Mouse (Mus musculus) CH12.LX (cell line): Measurements from ENCODE around the gene Wdr47. TPM values are rescaled to one million over a fixed set of nuclear protein-coding genes. Genes with fewer than 3 reads are reported as not detected.
A peak's percentile ranks its signal among the peaks of the same experiment; 100 is the strongest.

Source experiments
- DNase-seq: peaks from one replicate; pipeline ENCODE4 v3.0.0-alpha.2; 2013; ENCODE audit errors: extremely low read depth
- H3K27ac ChIP-seq: 2 replicates; pipeline ENCODE4 v1.5.1; 2012; ENCODE audit warnings: low read depth, mild to moderate bottlenecking, control low read depth, moderate library complexity; ENCODE audit not compliant: insufficient read depth
- H3K27me3 ChIP-seq: replicated peaks from 2 replicates; pipeline ENCODE3; 2012; ENCODE audit warnings: inconsistent platforms
- H3K36me3 ChIP-seq, 2 experiments: replicated peaks in 1 of 2; 2 replicates each; pipeline versions ENCODE3 to v1.6.1; 2012; ENCODE audit warnings: inconsistent platforms in 1 of 2, low read length in 1 of 2, mild to moderate bottlenecking in 1 of 2, mixed read lengths in 1 of 2, moderate library complexity in 1 of 2; ENCODE audit not compliant: control insufficient read depth in 1 of 2, insufficient read depth in 1 of 2
- H3K4me1 ChIP-seq, 2 experiments: 2 replicates each; pipeline ENCODE4 v1.6.1; 2012; ENCODE audit warnings: inconsistent platforms in 1 of 2, moderate library complexity in 1 of 2; ENCODE audit not compliant: insufficient read depth in 2 of 2, control insufficient read depth in 1 of 2
- H3K4me2 ChIP-seq: 2 replicates; pipeline ENCODE4 v1.6.1; 2012; ENCODE audit warnings: low read depth, mild to moderate bottlenecking, control low read depth; ENCODE audit not compliant: poor library complexity, insufficient read depth, severe bottlenecking
- H3K4me3 ChIP-seq, 3 experiments: fragments of 150-350 bp in 1 of 3; sonication (generic) in 1 of 3; replicated peaks in 1 of 3; 2 replicates each; pipeline versions ENCODE3 to v1.5.1; 2011 to 2012; ENCODE audit warnings: low read depth in 2 of 3, low read length in 2 of 3, mild to moderate bottlenecking in 2 of 3, moderate library complexity in 2 of 3, control low read depth in 1 of 3, improper control_type of control experiment in 1 of 3, inconsistent platforms in 1 of 3, mixed read lengths in 1 of 3; ENCODE audit not compliant: poor library complexity in 1 of 3
- H3K79me2 ChIP-seq: replicated peaks from 2 replicates; pipeline ENCODE4 v1.6.1; 2012; ENCODE audit warnings: mild to moderate bottlenecking, moderate library complexity; ENCODE audit not compliant: control insufficient read depth, poor library complexity, insufficient read depth, severe bottlenecking; ENCODE audit errors: extremely low read depth
- H3K9ac ChIP-seq: 2 replicates; pipeline ENCODE4 v1.6.1; 2012; ENCODE audit warnings: low read depth, mild to moderate bottlenecking, control low read depth, moderate library complexity; ENCODE audit not compliant: insufficient read depth
- H3K9me3 ChIP-seq: replicated peaks from 2 replicates; pipeline ENCODE3; 2012; ENCODE audit warnings: low read length, inconsistent platforms, mixed read lengths
- BHLHE40 ChIP-seq: IDR thresholded peaks from 2 replicates; pipeline ENCODE4 v1.6.1; 2011; ENCODE audit warnings: mild to moderate bottlenecking, low read depth, low read length, improper control_type of control experiment
- CHD1 ChIP-seq: IDR thresholded peaks from 2 replicates; pipeline ENCODE4 v1.6.1; 2012; ENCODE audit warnings: low read depth, low read length, improper control_type of control experiment, inconsistent platforms
- CHD2 ChIP-seq: IDR thresholded peaks from 2 replicates; pipeline ENCODE4 v1.6.1; 2011; ENCODE audit warnings: low read length, improper control_type of control experiment
- ELF1 ChIP-seq: IDR thresholded peaks from 2 replicates; pipeline ENCODE4 v1.6.1; 2014; ENCODE audit warnings: low read depth, mild to moderate bottlenecking, inconsistent platforms, low read length, improper control_type of control experiment
- EP300 ChIP-seq: IDR thresholded peaks from 2 replicates; pipeline ENCODE4 v1.6.1; 2011; ENCODE audit warnings: low read length, improper control_type of control experiment
- ETS1 ChIP-seq: conservative IDR thresholded peaks from 2 replicates; pipeline ENCODE4 v1.6.1; 2012; ENCODE audit warnings: low read depth, mild to moderate bottlenecking, inconsistent platforms, low read length, improper control_type of control experiment, moderate library complexity
- HCFC1 ChIP-seq: IDR thresholded peaks from 2 replicates; pipeline ENCODE4 v1.6.1; 2012; ENCODE audit warnings: low read depth, mild to moderate bottlenecking, inconsistent platforms, low read length, improper control_type of control experiment
- IRF4 ChIP-seq: IDR thresholded peaks from 2 replicates; pipeline ENCODE4 v1.6.1; 2014; ENCODE audit warnings: low read depth, mild to moderate bottlenecking, inconsistent platforms, low read length, improper control_type of control experiment
- KAT2A ChIP-seq: IDR thresholded peaks from 2 replicates; pipeline ENCODE4 v1.6.1; 2012; ENCODE audit warnings: low read length, improper control_type of control experiment, inconsistent platforms; ENCODE audit not compliant: insufficient replicate concordance
- MAX ChIP-seq: IDR thresholded peaks from 2 replicates; pipeline ENCODE4 v1.6.1; 2011; ENCODE audit warnings: low read length, improper control_type of control experiment
- MEF2A ChIP-seq: IDR thresholded peaks from 2 replicates; pipeline ENCODE4 v1.6.1; 2014; ENCODE audit warnings: low read depth, mild to moderate bottlenecking, inconsistent platforms, low read length, improper control_type of control experiment, borderline replicate concordance
- MXI1 ChIP-seq: IDR thresholded peaks from 2 replicates; pipeline ENCODE4 v1.6.1; 2011; ENCODE audit warnings: mild to moderate bottlenecking, low read depth, low read length, improper control_type of control experiment
- NELFE ChIP-seq: IDR thresholded peaks from 2 replicates; pipeline ENCODE4 v1.6.1; 2011; ENCODE audit warnings: low read depth, low read length, improper control_type of control experiment
- NRF1 ChIP-seq: IDR thresholded peaks from 2 replicates; pipeline ENCODE4 v1.6.1; 2014; ENCODE audit warnings: low read depth, mild to moderate bottlenecking, inconsistent platforms, low read length, improper control_type of control experiment, moderate library complexity
- PAX5 ChIP-seq: IDR thresholded peaks from 2 replicates; pipeline ENCODE4 v1.6.1; 2012; ENCODE audit warnings: low read length, inconsistent platforms, mixed read lengths
- POLR2A ChIP-seq: IDR thresholded peaks from 2 replicates; pipeline ENCODE4 v1.6.1; 2011; ENCODE audit warnings: low read depth, mild to moderate bottlenecking, improper control_type of control experiment, low read length
- POLR2AphosphoS2 ChIP-seq: IDR thresholded peaks from 2 replicates; pipeline ENCODE4 v1.6.1; 2011; ENCODE audit warnings: low read depth, low read length, improper control_type of control experiment
- RAD21 ChIP-seq: IDR thresholded peaks from 2 replicates; pipeline ENCODE4 v1.6.1; 2011; ENCODE audit warnings: low read depth, mild to moderate bottlenecking, low read length, improper control_type of control experiment, moderate library complexity
- RCOR1 ChIP-seq: conservative IDR thresholded peaks from 2 replicates; pipeline ENCODE4 v1.6.1; 2012; ENCODE audit warnings: low read depth, mild to moderate bottlenecking, inconsistent platforms, low read length, improper control_type of control experiment
- SIN3A ChIP-seq: IDR thresholded peaks from 2 replicates; pipeline ENCODE4 v1.6.1; 2012; ENCODE audit warnings: low read length, improper control_type of control experiment, inconsistent platforms
- SMC3 ChIP-seq: IDR thresholded peaks from 2 replicates; pipeline ENCODE4 v1.6.1; 2011; ENCODE audit warnings: low read depth, low read length, improper control_type of control experiment
- TBP ChIP-seq: conservative IDR thresholded peaks from 2 replicates; pipeline ENCODE4 v1.6.1; 2011; ENCODE audit warnings: low read depth, low read length, improper control_type of control experiment
- TCF12 ChIP-seq: IDR thresholded peaks from 2 replicates; pipeline ENCODE4 v1.6.1; 2014; ENCODE audit warnings: low read depth, mild to moderate bottlenecking, inconsistent platforms, low read length, improper control_type of control experiment
- USF1 ChIP-seq: IDR thresholded peaks from 2 replicates; pipeline ENCODE4 v1.6.1; 2014; ENCODE audit warnings: low read depth, mild to moderate bottlenecking, inconsistent platforms, low read length, improper control_type of control experiment
- ZC3H11A ChIP-seq: IDR thresholded peaks from 2 replicates; pipeline ENCODE4 v1.6.1; 2012; ENCODE audit warnings: low read depth, mild to moderate bottlenecking, inconsistent platforms, low read length, improper control_type of control experiment
- ZMIZ1 ChIP-seq: IDR thresholded peaks from 2 replicates; pipeline ENCODE4 v1.6.1; 2012; ENCODE audit warnings: low read depth, mild to moderate bottlenecking, inconsistent platforms, low read length, improper control_type of control experiment
- dilution Hi-C: fragments of 300-500 bp; cut with MboI; formaldehyde crosslinking; loops from 2 replicates; pipeline ENCODE4 v1.14.3; 2020; ENCODE audit warnings: low sequenced_read_pairs; ENCODE audit not compliant: extremely low pct_unique_long_range_greater_than_20kb, extremely low pct_ligation_motif_present
- in situ Hi-C: fragments of 300-500 bp; cut with MboI; formaldehyde crosslinking; loops from 3 replicates; pipeline ENCODE4 v1.14.3; 2019; ENCODE audit warnings: low sequenced_read_pairs, low pct_ligation_motif_present, low pct_unique_long_range_greater_than_20kb, mixed read lengths
- polyA plus RNA-seq: library from polyadenylated mRNA; unstranded; fragments of >175 nt; gene quantifications from 2 replicates; pipeline ENCODE4 v1.2.1, GENCODE M21; 2012; ENCODE audit warnings: low read depth; ENCODE audit not compliant: insufficient read length
- total RNA-seq, 2 experiments: library from RNA; depleted of rRNA; stranded (reverse); fragments of 300-350 nt in 1 of 2; fragments of >200 nt in 1 of 2; gene quantifications; 2 replicates each; pipeline ENCODE4 v1.2.3; 2012 to 2014

Wdr47 gene
- total and polyA plus RNA-seq, 3 experiments, result 1.7 to 4.6 (median 2.2) TPM

GRCm38 (mm10) chr3:108571443-108572294 is 19.4 kb upstream of the Wdr47 start, which contains the start of gene Taf13:
Gene Taf13 (plus strand): TSS chr3:108571698.
- TF ChIP-seq BHLHE40, result peak; percentile 23; the same call in 1 of the 2 replicates
- peak; percentile 68 for TF ChIP-seq ELF1
- no peak for TF ChIP-seq ETS1
- TF ChIP-seq MXI1, result peak; percentile 85
- TF ChIP-seq ZC3H11A, result no peak
- TF ChIP-seq MAX, result peak; percentile 48; the same call in 1 of the 2 replicates
- no peak for TF ChIP-seq SMC3
- TF ChIP-seq KAT2A, result 0 out of 2 replicates have a peak, but pooled peaks have one; percentile 37
- peak; percentile 41; the same call in 1 of the 2 replicates for TF ChIP-seq CHD2
- TF ChIP-seq RAD21, result no peak
- no peak; the same call in 1 of the 2 replicates for TF ChIP-seq CHD1
- peak; percentile 40; the same call in 1 of the 2 replicates for TF ChIP-seq MEF2A
- no peak for TF ChIP-seq RCOR1
- TF ChIP-seq PAX5, result no peak
- TF ChIP-seq POLR2A, result peak; percentile 100
- peak; percentile 98 for TF ChIP-seq POLR2AphosphoS2
- peak; percentile 94 for TF ChIP-seq SIN3A
- TF ChIP-seq EP300, result no peak
- peak; percentile 99 for TF ChIP-seq ZMIZ1
- TF ChIP-seq TBP, result peak; percentile 97
- TF ChIP-seq TCF12, result peak; percentile 97
- TF ChIP-seq USF1, result no peak
- 0 out of 2 replicates have a peak, but pooled peaks have one; percentile 20 for TF ChIP-seq IRF4
- peak; percentile 87 for TF ChIP-seq NRF1
- TF ChIP-seq NELFE, result peak; percentile 100
- TF ChIP-seq HCFC1, result peak; percentile 73
- TF ChIP-seq, all 38 proteins: peak for 17
- Histone ChIP-seq H3K9ac (peak within 1 kb of the TSS; percentile 90), H3K9me3 (no peaks in the 10 kb centered on the region), H3K4me1 (peaks cover 6 to 31% of the 10 kb centered on the region in 2 experiments), H3K27ac (no peak within 1 kb of the TSS), H3K4me3 (peak within 1 kb of the TSS; percentile 68 to 86 (median 84)), H3K4me2 (peak within 1 kb of the TSS; percentile 98), H3K36me3 (no peaks in the 10 kb centered on the region), H3K79me2 (0 out of 2 replicates have a peak, but pooled peaks cover 2% of the 10 kb centered on the region), H3K27me3 (peaks cover 3% of the 10 kb centered on the region)
- dilution Hi-C loops, result no loop called here
- in situ Hi-C loops, result no loop called here
- DNase-seq, result peak; percentile 97
